Mouse (Mus musculus) neural tube, embryonic 13.5 days (tissue): Measurements from ENCODE around the gene Mphosph9. TPM values are rescaled to one million over a fixed set of nuclear protein-coding genes. Genes with fewer than 3 reads are reported as not detected.
A peak's percentile ranks its signal among the peaks of the same experiment; 100 is the strongest.

ENCODE experiments used
- ATAC-seq: fragments of 200-750 bp; cut with Nextera tagmentation; 2 replicates; pipeline ENCODE4 v1.8.0; 2017; ENCODE audit warnings: low read depth, mild to moderate bottlenecking, moderate TSS enrichment, moderate library complexity
- H3K27ac ChIP-seq: fragments of 300-500 bp; sonication (generic); replicated peaks from 2 replicates; pipeline ENCODE4 v1.5.1; 2015; ENCODE audit warnings: moderate library complexity, mild to moderate bottlenecking, inconsistent platforms
- H3K27me3 ChIP-seq: fragments of 300-500 bp; sonication (generic); 2 replicates; pipeline ENCODE4 v1.6.1; 2015; ENCODE audit warnings: mild to moderate bottlenecking, inconsistent platforms
- H3K36me3 ChIP-seq: fragments of 300-500 bp; sonication (generic); 2 replicates; pipeline ENCODE4 v1.6.1; 2015; ENCODE audit warnings: mild to moderate bottlenecking, inconsistent platforms
- H3K4me1 ChIP-seq: fragments of 300-500 bp; sonication (generic); replicated peaks from 2 replicates; pipeline ENCODE4 v1.6.1; 2015; ENCODE audit warnings: inconsistent platforms
- H3K4me2 ChIP-seq: fragments of 300-500 bp; sonication (generic); 2 replicates; pipeline ENCODE4 v1.6.1; 2015; ENCODE audit warnings: inconsistent platforms, mild to moderate bottlenecking, moderate library complexity
- H3K4me3 ChIP-seq: fragments of 300-500 bp; sonication (generic); 2 replicates; pipeline ENCODE4 v1.5.1; 2015; ENCODE audit warnings: mild to moderate bottlenecking, inconsistent platforms
- H3K9ac ChIP-seq: fragments of 300-500 bp; sonication (generic); 2 replicates; pipeline ENCODE4 v1.6.1; 2015; ENCODE audit warnings: moderate library complexity, mild to moderate bottlenecking, inconsistent platforms
- H3K9me3 ChIP-seq: fragments of 300-500 bp; sonication (generic); 2 replicates; pipeline ENCODE4 v1.6.1; 2016; ENCODE audit warnings: inconsistent platforms
- WGBS: fragments of 180-500 bp; shearing (Covaris S2); methylation state at CpG from one replicate; pipeline ENCODE4 v1.1.7; 2015; 5-methylcytosine and 5-hydroxymethylcytosine counted together
- polyA plus RNA-seq: library from polyadenylated mRNA; unstranded; fragments of >200 nt; fragmentation: Nextera tagmentation; extraction: Ambion mirVana; gene quantifications from 2 replicates; pipeline ENCODE4 v1.2.1, GENCODE M21; 2015

The Mphosph9 gene
- polyA plus RNA-seq, 1 experiment from 2014 or later: 14.5 TPM

- WGBS: 69% methylated on average over 2 of the region's 2 CpGs
- Histone ChIP-seq H3K27me3 (no peaks in the 10 kb centered on the region), H3K4me2 (no peak overlapping the region), H3K9ac (no peak overlapping the region), H3K27ac (no peak overlapping the region), H3K9me3 (no peaks in the 10 kb centered on the region), H3K4me1 (no peaks in the 10 kb centered on the region), H3K4me3 (no peak overlapping the region), H3K36me3 (peaks cover 87% of the 10 kb centered on the region)
- no peak for ATAC-seq
Measured at GRCm38 (mm10) chr5:124259133-124259532, 68.6 kb downstream of the Mphosph9 start.

GRCm38 (mm10) chr5:124258026-124258425, 69.7 kb downstream of the Mphosph9 start:
- Histone ChIP-seq H3K27ac (no peak overlapping the region), H3K4me3 (no peak overlapping the region), H3K4me2 (no peak overlapping the region), H3K4me1 (no peaks in the 10 kb centered on the region), H3K9ac (no peak overlapping the region), H3K9me3 (no peaks in the 10 kb centered on the region), H3K27me3 (no peaks in the 10 kb centered on the region), H3K36me3 (peaks cover 83% of the 10 kb centered on the region)
- no peak for ATAC-seq
- WGBS: 97% methylated on average over 1 of the region's 1 CpGs

- peaks cover 6% of the 10 kb centered on the region for H3K4me1 ChIP-seq
- no peak for ATAC-seq
- no peaks in the 10 kb centered on the region for H3K9me3 ChIP-seq
- H3K9ac ChIP-seq: no peak overlapping the region
- H3K27ac ChIP-seq: no peak overlapping the region
- H3K4me3 ChIP-seq: no peak overlapping the region
- H3K36me3 ChIP-seq: peaks cover 65% of the 10 kb centered on the region
- 91% methylated on average over 7 of the region's 7 CpGs for WGBS
- H3K27me3 ChIP-seq: no peaks in the 10 kb centered on the region
- H3K4me2 ChIP-seq: no peak overlapping the region
Measured at GRCm38 (mm10) chr5:124255141-124255540, 72.6 kb downstream of the Mphosph9 start.

- Histone ChIP-seq H3K27me3 (no peaks in the 10 kb centered on the region), H3K9me3 (no peaks in the 10 kb centered on the region), H3K9ac (no peak overlapping the region), H3K27ac (no peak overlapping the region), H3K4me3 (no peak overlapping the region), H3K36me3 (peaks cover 50% of the 10 kb centered on the region), H3K4me2 (no peak overlapping the region), H3K4me1 (peaks cover 13% of the 10 kb centered on the region)
- 81% methylated on average over 8 of the region's 8 CpGs for WGBS
- ATAC-seq: no peak
Measured at GRCm38 (mm10) chr5:124253555-124253954, 74.2 kb downstream of the Mphosph9 start.

- no peak overlapping the region for H3K4me2 ChIP-seq
- H3K27me3 ChIP-seq: no peaks in the 10 kb centered on the region
- no peak overlapping the region for H3K27ac ChIP-seq
- no peak overlapping the region for H3K9ac ChIP-seq
- H3K4me3 ChIP-seq: no peak overlapping the region
- H3K36me3 ChIP-seq: peaks cover 42% of the 10 kb centered on the region
- no peak for ATAC-seq
- peaks cover 21% of the 10 kb centered on the region for H3K4me1 ChIP-seq
- no peaks in the 10 kb centered on the region for H3K9me3 ChIP-seq
- WGBS: 90% methylated on average over 13 of the region's 13 CpGs
Measured at GRCm38 (mm10) chr5:124252580-124253320, 75.0 kb downstream of the Mphosph9 start.

GRCm38 (mm10) chr5:124251070-124251469, 76.7 kb downstream of the Mphosph9 start:
- Histone ChIP-seq H3K27me3 (no peaks in the 10 kb centered on the region), H3K36me3 (peaks cover 26% of the 10 kb centered on the region), H3K4me2 (no peak overlapping the region), H3K4me1 (peaks cover 30% of the 10 kb centered on the region), H3K27ac (no peak overlapping the region), H3K9ac (no peak overlapping the region), H3K9me3 (no peaks in the 10 kb centered on the region), H3K4me3 (no peak overlapping the region)
- ATAC-seq: no peak
- WGBS: 87% methylated on average over 5 of the region's 5 CpGs

- Histone ChIP-seq H3K4me1 (peaks cover 30% of the 10 kb centered on the region), H3K4me2 (peak within 1 kb of the TSS; percentile 84), H3K27me3 (no peaks in the 10 kb centered on the region), H3K9me3 (no peaks in the 10 kb centered on the region), H3K9ac (peak within 1 kb of the TSS; percentile 92), H3K27ac (peak within 1 kb of the TSS; percentile 88), H3K4me3 (peak within 1 kb of the TSS; percentile 71), H3K36me3 (peaks cover 20% of the 10 kb centered on the region)
- ATAC-seq: peak; percentile 84
- WGBS: 1% methylated on average over 82 of the region's 90 CpGs
Measured at GRCm38 (mm10) chr5:124249614-124250591, 77.9 kb downstream of the Mphosph9 start, which contains the start of gene Pitpnm2. Pitpnm2 (minus strand) TSS chr5:124249760.

GRCm38 (mm10) chr5:124248845-124249613, 78.7 kb downstream of the Mphosph9 start:
- H3K4me3 ChIP-seq: peak overlapping the region; percentile 71
- H3K36me3 ChIP-seq: peaks cover 23% of the 10 kb centered on the region
- WGBS: 1% methylated on average over 60 of the region's 77 CpGs
- peak overlapping the region; percentile 88 for H3K27ac ChIP-seq
- peaks cover 30% of the 10 kb centered on the region for H3K4me1 ChIP-seq
- ATAC-seq: peak; percentile 71
- H3K9ac ChIP-seq: peak overlapping the region; percentile 92
- no peaks in the 10 kb centered on the region for H3K9me3 ChIP-seq
- H3K4me2 ChIP-seq: peak overlapping the region; percentile 84
- no peaks in the 10 kb centered on the region for H3K27me3 ChIP-seq

GRCm38 (mm10) chr5:124247986-124248626, 79.7 kb downstream of the Mphosph9 start:
- Histone ChIP-seq H3K4me3 (peak overlapping the region; percentile 71), H3K4me2 (peak overlapping the region; percentile 84), H3K27ac (peak overlapping the region; percentile 88; the same call in 1 of the 2 replicates), H3K4me1 (peaks cover 30% of the 10 kb centered on the region), H3K9ac (peak overlapping the region; percentile 92), H3K9me3 (no peaks in the 10 kb centered on the region), H3K27me3 (no peaks in the 10 kb centered on the region), H3K36me3 (peaks cover 18% of the 10 kb centered on the region; the same call in 1 of the 2 replicates)
- 20% methylated on average over 9 of the region's 9 CpGs for WGBS
- no peak for ATAC-seq

- peaks cover 11% of the 10 kb centered on the region; the same call in 1 of the 2 replicates for H3K36me3 ChIP-seq
- peaks cover 38% of the 10 kb centered on the region for H3K4me1 ChIP-seq
- peak overlapping the region; percentile 84 for H3K4me2 ChIP-seq
- H3K27me3 ChIP-seq: no peaks in the 10 kb centered on the region
- no peak overlapping the region for H3K27ac ChIP-seq
- ATAC-seq: no peak
- H3K9me3 ChIP-seq: no peaks in the 10 kb centered on the region
- H3K4me3 ChIP-seq: no peak overlapping the region
- WGBS: 55% methylated on average over 7 of the region's 7 CpGs
- peak overlapping the region; percentile 92; the same call in 1 of the 2 replicates for H3K9ac ChIP-seq
Measured at GRCm38 (mm10) chr5:124247296-124247695, 80.5 kb downstream of the Mphosph9 start.

GRCm38 (mm10) chr5:124244885-124245284, 82.9 kb downstream of the Mphosph9 start:
- 0 out of 2 replicates have a peak, but pooled peaks cover 11% of the 10 kb centered on the region for H3K36me3 ChIP-seq
- 94% methylated on average over 7 of the region's 7 CpGs for WGBS
- no peak overlapping the region for H3K27ac ChIP-seq
- ATAC-seq: no peak
- H3K9ac ChIP-seq: no peak overlapping the region
- no peak overlapping the region for H3K4me2 ChIP-seq
- H3K9me3 ChIP-seq: no peaks in the 10 kb centered on the region
- no peaks in the 10 kb centered on the region for H3K27me3 ChIP-seq
- H3K4me3 ChIP-seq: no peak overlapping the region
- H3K4me1 ChIP-seq: peaks cover 51% of the 10 kb centered on the region
